Mouse (Mus musculus) midbrain, embryonic 11.5 days (tissue): ENCODE measurements around the gene Sectm1a. TPM values are rescaled to one million over a fixed set of nuclear protein-coding genes. Genes with fewer than 3 reads are reported as not detected.

Experiments used
- ATAC-seq: fragments of 200-750 bp; cut with Nextera tagmentation; 2 replicates; pipeline ENCODE4 v1.8.0; 2017; ENCODE audit warnings: moderate TSS enrichment, moderate library complexity; ENCODE audit not compliant: low FRiP score
- DNase-seq: peaks from one replicate; pipeline ENCODE4 v3.0.0; 2015; ENCODE audit warnings: low spot score; ENCODE audit errors: missing footprints
- H3K27ac ChIP-seq: fragments of 300-500 bp; sonication (generic); 2 replicates; pipeline ENCODE4 v1.5.1; 2014; ENCODE audit warnings: low read depth, low read length
- H3K27me3 ChIP-seq: fragments of 300-500 bp; sonication (generic); 2 replicates; pipeline ENCODE4 v1.6.1; 2014; ENCODE audit warnings: mild to moderate bottlenecking, low read length, moderate library complexity, mixed read lengths; ENCODE audit not compliant: control insufficient read depth, insufficient read depth
- H3K36me3 ChIP-seq: fragments of 300-500 bp; sonication (generic); 2 replicates; pipeline ENCODE4 v1.6.1; 2014; ENCODE audit warnings: mild to moderate bottlenecking, low read length, moderate library complexity, mixed read lengths; ENCODE audit not compliant: control insufficient read depth, insufficient read depth
- H3K4me1 ChIP-seq: fragments of 300-500 bp; sonication (generic); 2 replicates; pipeline ENCODE4 v1.6.1; 2014; ENCODE audit warnings: low read length; ENCODE audit not compliant: control insufficient read depth, insufficient read depth
- H3K4me2 ChIP-seq: fragments of 300-500 bp; sonication (generic); 2 replicates; pipeline ENCODE4 v1.6.1; 2014; ENCODE audit warnings: mild to moderate bottlenecking, moderate library complexity
- H3K4me3 ChIP-seq: fragments of 300-500 bp; sonication (generic); 2 replicates; pipeline ENCODE4 v1.5.1; 2014; ENCODE audit warnings: low read depth, low read length
- H3K9ac ChIP-seq: fragments of 300-500 bp; sonication (generic); 2 replicates; pipeline ENCODE4 v1.6.1; 2014; ENCODE audit warnings: low read length
- H3K9me3 ChIP-seq: fragments of 300-500 bp; sonication (generic); 2 replicates; pipeline ENCODE4 v1.6.1; 2016; ENCODE audit warnings: low read length; ENCODE audit not compliant: control insufficient read depth
- WGBS: fragments of 180-500 bp; shearing (Covaris S2); extraction: QIAGEN DNeasy Blood & Tissue Kit; methylation state at CpG from one replicate; pipeline ENCODE4 v1.1.7; 2014; 5-methylcytosine and 5-hydroxymethylcytosine counted together
- polyA plus RNA-seq: library from polyadenylated mRNA; unstranded; fragments of >200 nt; fragmentation: Nextera tagmentation; extraction: Ambion mirVana; gene quantifications from 2 replicates; pipeline ENCODE4 v1.2.1, GENCODE M21; 2014

Sectm1a gene
- polyA plus RNA-seq, 1 experiment from 2014 or later = not detected

DNA sequence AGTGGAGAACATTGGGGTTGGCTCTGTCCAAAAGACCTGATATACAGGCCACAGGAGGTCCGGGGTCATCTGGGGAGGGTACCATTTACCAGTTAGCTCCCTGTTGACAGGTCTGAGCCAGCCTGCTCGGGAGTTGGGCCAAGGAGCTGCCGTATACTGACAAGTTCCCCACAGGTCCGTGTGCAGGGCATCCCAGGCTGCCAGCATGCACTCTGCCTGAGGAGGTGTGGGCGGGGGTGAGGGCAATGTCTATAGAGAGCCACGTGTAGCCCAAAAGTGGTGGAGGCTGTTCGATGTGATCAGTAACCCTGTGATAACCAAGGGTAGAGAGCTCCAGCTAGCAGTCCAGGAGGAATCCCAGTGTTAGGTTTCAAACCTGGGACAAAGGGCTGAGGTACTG is 18.7 kb upstream of the Sectm1a start:
- 80% methylated on average over 7 of the region's 7 CpGs for WGBS
- no peak for ATAC-seq
- H3K9me3 ChIP-seq = no peaks in the 10 kb centered on the region; the same call in 1 of the 2 replicates

DNA sequence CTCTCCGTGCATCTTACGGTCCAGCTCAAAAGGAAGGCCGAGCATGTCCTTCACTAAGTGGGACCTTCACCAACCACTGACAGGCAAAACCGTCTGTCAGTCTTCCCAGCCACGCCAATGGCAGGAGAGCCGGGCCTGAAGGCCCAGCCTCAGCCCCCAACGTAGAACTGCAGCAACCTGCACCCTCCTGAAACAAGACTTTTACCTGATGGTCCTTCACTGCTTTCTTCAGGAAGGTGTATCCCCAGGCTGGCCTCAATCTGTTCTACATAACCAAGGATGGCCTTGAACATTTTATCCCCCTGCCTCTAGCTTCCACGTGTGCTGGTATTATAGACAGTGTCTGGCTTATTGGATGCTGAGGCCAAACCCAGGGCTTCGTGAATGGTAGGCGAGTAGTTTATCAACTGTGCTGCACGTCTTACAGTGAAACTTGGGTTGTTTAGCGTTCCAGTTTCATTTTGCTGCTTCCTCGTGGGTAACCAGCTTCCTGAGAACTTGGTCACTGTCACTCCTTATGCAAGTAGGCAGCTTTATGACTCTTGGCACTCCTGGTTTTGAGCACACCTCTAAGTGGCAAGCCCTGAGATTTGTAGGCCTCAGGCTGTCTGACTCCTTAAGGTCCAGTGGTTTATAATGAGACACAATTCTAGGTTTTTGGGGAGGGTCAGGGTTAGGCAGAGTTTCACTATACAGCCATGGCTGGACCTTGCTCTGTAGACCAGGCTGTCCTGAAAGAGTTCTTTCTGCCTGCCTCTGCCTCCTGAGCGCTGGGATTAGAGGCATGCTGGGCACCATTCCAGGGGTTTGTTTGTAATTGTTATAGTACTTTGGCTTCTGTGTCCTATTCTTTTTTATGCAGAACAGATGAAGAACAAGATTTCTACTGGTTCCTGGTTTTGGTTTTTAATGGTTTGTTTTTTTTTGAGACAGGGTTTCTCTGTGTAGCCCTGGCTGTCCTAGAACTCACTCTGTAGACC is 11.9 kb upstream of the Sectm1a start:
- no peak for ATAC-seq
- H3K4me1 ChIP-seq = no peaks in the 10 kb centered on the region
- no peaks in the 10 kb centered on the region for H3K36me3 ChIP-seq
- H3K4me3 ChIP-seq = no peak overlapping the region
- no peak overlapping the region for H3K27ac ChIP-seq
- no peaks in the 10 kb centered on the region for H3K27me3 ChIP-seq
- H3K4me2 ChIP-seq = no peak overlapping the region
- no peak overlapping the region for H3K9ac ChIP-seq
- H3K9me3 ChIP-seq = no peaks in the 10 kb centered on the region
- WGBS = 90% methylated on average over 14 of the region's 14 CpGs
- DNase-seq = peak; percentile 72

More for the DNA sequence above, 18.7 kb upstream of the Sectm1a start:
- Histone ChIP-seq H3K27ac (no peak overlapping the region), H3K4me3 (no peak overlapping the region), H3K36me3 (no peaks in the 10 kb centered on the region), H3K4me2 (no peak overlapping the region), H3K4me1 (no peaks in the 10 kb centered on the region), H3K9ac (no peak overlapping the region), H3K27me3 (no peaks in the 10 kb centered on the region)
- DNase-seq = peak; percentile 59

DNA sequence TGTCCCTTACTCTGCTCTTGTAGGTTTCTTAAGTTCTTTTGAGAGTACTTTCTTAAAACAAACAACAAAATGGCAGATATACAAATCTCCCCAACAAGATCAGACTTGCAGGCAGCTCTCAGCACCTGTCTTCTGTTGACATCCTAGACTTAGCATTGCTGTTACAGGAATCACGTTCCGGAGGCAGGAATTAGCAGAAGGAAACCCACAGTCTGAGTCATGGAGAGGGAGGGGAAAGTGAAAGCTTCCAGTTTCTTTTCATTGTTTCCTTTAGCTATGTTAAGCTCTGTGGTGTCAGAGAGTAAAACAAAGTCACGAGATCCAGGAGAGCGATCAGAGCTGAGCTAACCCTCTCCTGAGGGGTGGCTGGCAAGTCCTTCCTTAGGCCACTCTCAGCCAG is 9.9 kb upstream of the Sectm1a start:
- no peaks in the 10 kb centered on the region for H3K4me1 ChIP-seq
- no peak for ATAC-seq
- no peak overlapping the region for H3K4me3 ChIP-seq
- no peak for DNase-seq
- 81% methylated on average over 4 of the region's 4 CpGs for WGBS
- no peak overlapping the region for H3K27ac ChIP-seq
- H3K4me2 ChIP-seq = no peak overlapping the region
- H3K9ac ChIP-seq = no peak overlapping the region
- no peaks in the 10 kb centered on the region for H3K9me3 ChIP-seq
- no peaks in the 10 kb centered on the region for H3K36me3 ChIP-seq
- H3K27me3 ChIP-seq = no peaks in the 10 kb centered on the region

DNA sequence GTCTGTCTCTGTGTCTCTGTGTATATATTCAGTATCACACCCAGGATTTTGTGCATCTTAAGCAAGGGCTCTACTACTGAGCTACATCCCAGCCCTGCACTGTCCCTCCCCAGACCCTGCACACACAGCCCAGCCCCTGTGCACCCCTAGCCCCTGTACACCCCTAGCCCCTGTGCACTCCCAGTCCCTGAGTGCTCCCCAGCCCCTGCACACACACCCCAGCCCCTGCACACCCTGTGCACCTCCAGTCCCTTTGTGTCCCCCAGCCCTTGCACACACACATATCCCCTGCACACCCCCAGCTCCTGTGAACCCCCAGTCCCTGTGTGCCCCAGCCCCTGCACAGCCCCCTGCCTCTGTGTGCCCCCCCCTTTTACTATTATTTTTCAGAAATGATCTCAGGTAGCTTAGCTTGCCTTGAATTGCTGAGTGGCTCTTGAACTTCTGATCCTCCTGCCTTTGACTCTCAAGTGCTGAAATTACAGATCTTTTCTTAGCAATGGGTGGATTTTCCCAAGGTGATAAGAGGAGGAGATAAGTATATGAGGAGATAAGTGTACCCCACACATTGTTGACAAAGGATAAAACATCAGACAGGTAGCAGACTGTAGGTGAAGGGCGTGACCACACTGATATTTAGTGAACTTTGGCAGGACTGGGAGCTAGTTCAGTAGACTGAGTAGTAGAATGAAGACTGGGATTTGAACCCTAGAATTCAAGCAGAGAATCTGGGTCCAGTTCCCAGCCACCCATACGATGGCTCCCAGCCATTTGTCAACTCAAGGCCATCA is 8.9 kb upstream of the Sectm1a start:
- Histone ChIP-seq H3K36me3 (no peaks in the 10 kb centered on the region), H3K9me3 (no peaks in the 10 kb centered on the region), H3K9ac (no peak overlapping the region), H3K4me1 (no peaks in the 10 kb centered on the region), H3K4me3 (no peak overlapping the region), H3K4me2 (no peak overlapping the region), H3K27ac (no peak overlapping the region), H3K27me3 (no peaks in the 10 kb centered on the region)
- WGBS = 92% methylated on average over 2 of the region's 2 CpGs
- no peak for ATAC-seq
- peak; percentile 60 for DNase-seq

DNA sequence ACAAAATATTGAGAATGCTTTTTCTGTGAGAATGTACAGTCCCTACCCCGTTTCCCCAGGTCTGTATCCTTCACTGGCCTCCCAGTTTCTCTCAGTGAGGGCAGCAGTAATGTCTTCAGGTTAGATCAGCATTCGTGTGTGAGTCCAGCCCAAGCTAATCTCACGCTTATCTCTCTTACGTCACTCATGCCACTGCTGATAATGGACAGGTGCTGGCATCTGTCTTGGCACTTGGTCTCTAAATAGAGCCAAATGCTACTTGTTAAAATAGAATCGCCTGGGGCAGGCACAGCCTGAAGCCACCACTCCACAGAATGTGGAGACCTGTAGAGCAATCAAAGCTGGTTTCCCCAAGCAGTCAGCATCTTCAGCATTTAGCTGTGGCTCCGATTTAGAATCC is 8.0 kb upstream of the Sectm1a start:
- ATAC-seq (no peak), DNase-seq (peak; percentile 6)
- Histone ChIP-seq H3K27me3 (no peaks in the 10 kb centered on the region), H3K4me1 (no peaks in the 10 kb centered on the region), H3K4me2 (no peak overlapping the region), H3K27ac (no peak overlapping the region), H3K9ac (no peak overlapping the region), H3K36me3 (no peaks in the 10 kb centered on the region), H3K9me3 (no peaks in the 10 kb centered on the region), H3K4me3 (no peak overlapping the region)
- 83% methylated on average over 6 of the region's 6 CpGs for WGBS

DNA sequence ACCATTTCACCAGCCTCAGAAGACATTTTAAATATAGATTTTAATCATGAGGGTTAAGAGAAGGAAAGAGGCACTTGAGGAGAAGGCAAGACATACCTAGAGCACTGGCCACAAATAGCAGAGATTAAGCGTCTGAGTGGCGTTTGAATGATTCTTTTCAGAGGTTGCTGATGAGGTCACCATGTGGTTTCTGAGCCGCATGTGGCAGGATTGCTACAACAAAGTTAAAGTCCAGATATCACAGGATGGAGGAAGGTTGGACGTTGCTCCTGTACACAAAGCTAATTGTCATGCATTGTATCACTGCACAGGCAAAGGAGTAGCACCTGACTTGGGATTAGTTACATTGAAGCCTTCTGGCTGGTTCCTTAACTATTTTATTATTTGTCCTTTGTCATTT is 5.3 kb upstream of the Sectm1a start:
- H3K36me3 ChIP-seq = no peaks in the 10 kb centered on the region
- no peak overlapping the region for H3K9ac ChIP-seq
- H3K27me3 ChIP-seq = no peaks in the 10 kb centered on the region
- no peak for ATAC-seq
- no peaks in the 10 kb centered on the region for H3K4me1 ChIP-seq
- H3K27ac ChIP-seq = no peak overlapping the region
- peak; percentile 14 for DNase-seq
- H3K4me2 ChIP-seq = no peak overlapping the region
- 74% methylated on average over 4 of the region's 4 CpGs for WGBS
- H3K4me3 ChIP-seq = no peak overlapping the region
- no peaks in the 10 kb centered on the region for H3K9me3 ChIP-seq

DNA sequence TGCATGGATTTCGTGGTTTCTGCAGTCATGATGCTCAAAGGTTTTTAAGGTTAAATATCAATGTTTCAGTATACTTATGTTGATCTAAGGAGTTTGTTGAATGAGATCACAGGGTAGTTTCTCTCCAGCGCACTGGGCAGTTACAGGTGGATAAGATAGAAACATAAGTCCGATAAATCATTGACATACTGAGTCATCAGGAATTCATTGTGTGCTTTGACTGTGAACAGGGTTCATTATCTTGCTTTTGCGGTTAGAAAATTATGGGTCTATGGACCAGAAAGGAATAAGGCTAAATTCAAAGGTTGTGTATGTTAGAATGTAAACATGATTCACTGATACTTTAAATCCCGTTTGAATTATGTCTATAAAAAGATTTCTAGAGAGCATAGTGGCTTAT is 4.2 kb upstream of the Sectm1a start:
- WGBS = 83% methylated on average over 5 of the region's 5 CpGs
- no peak overlapping the region for H3K27ac ChIP-seq
- H3K4me1 ChIP-seq = no peaks in the 10 kb centered on the region

DNA sequence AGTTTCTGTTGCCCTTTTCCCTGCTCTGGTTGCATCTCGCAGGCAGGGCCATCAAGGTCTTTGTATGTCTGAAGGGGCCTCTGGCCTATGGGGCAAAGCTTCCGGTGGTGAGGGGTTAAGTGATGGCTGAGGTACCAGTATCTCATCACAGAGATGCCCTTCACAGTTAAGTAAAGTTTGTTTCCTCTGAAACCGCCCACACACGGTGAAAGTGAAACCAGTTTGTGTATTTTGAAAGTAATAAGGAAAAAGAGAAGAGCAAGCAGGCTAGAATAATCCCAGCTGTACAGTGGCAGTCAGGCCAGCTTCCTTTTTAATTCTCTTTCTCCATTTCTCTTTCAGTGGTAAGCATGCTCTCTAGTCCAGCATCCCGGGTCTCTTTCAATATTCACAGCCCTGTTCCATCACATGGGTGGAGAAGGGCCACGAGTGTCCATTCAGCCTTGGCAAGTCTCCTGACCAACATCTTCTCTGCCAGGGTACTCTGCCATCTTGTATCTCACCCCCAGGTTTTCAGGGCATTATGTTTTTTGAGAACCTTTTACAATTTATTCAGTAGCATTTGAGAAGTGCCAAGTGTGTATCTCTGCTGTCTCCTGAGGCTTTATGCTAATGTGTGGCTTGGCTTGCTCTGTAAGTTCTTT is 2.0 kb upstream of the Sectm1a start:
- Histone ChIP-seq H3K4me1 (no peaks in the 10 kb centered on the region), H3K9me3 (no peaks in the 10 kb centered on the region), H3K36me3 (no peaks in the 10 kb centered on the region), H3K27ac (no peak overlapping the region), H3K4me3 (no peak overlapping the region), H3K9ac (no peak overlapping the region), H3K27me3 (no peaks in the 10 kb centered on the region), H3K4me2 (no peak overlapping the region)
- DNase-seq (peak; percentile 4), ATAC-seq (no peak)
- WGBS = 81% methylated on average over 6 of the region's 6 CpGs

More for the DNA sequence above, 4.2 kb upstream of the Sectm1a start:
- ATAC-seq (no peak), DNase-seq (peak; percentile 59)
- no peak overlapping the region for H3K4me2 ChIP-seq
- no peaks in the 10 kb centered on the region for H3K36me3 ChIP-seq
- H3K4me3 ChIP-seq = no peak overlapping the region
- H3K9me3 ChIP-seq = no peaks in the 10 kb centered on the region
- H3K9ac ChIP-seq = no peak overlapping the region
- no peaks in the 10 kb centered on the region for H3K27me3 ChIP-seq
